Mouse (Mus musculus): ENCODE measurements around the gene Slc17a7. TPM values are rescaled to one million over a fixed set of nuclear protein-coding genes. Genes with fewer than 3 reads are reported as not detected.

Gene Slc17a7
- polyA plus RNA-seq, 1 experiment: 0.09 TPM

- TF ChIP-seq GATA1 (IDR thresholded peaks at IDR 0.05; ENCODE audit: low read length): no peak
Observed at GRCm38 (mm10) chr7:45196176-45196535, 32.4 kb downstream of the Slc17a7 start.

- TF ChIP-seq GATA1 (IDR thresholded peaks at IDR 0.05; ENCODE audit: low read length): no peak
Observed at GRCm38 (mm10) chr7:45196994-45197393, 33.2 kb downstream of the Slc17a7 start.

GRCm38 (mm10) chr7:45198435-45198834 lies 34.7 kb downstream of the Slc17a7 start:
- TF ChIP-seq GATA1 (IDR thresholded peaks at IDR 0.05; ENCODE audit: low read length): no peak

- TF ChIP-seq GATA1 (IDR thresholded peaks at IDR 0.05; ENCODE audit: low read length): no peak
Observed at GRCm38 (mm10) chr7:45198961-45199360, 35.2 kb downstream of the Slc17a7 start.

- TF ChIP-seq GATA1 (IDR thresholded peaks at IDR 0.05; ENCODE audit: low read length): no peak
Observed at GRCm38 (mm10) chr7:45202654-45203053, 38.9 kb downstream of the Slc17a7 start.

- TF ChIP-seq GATA1 (IDR thresholded peaks at IDR 0.05; ENCODE audit: low read length): no peak
Observed at GRCm38 (mm10) chr7:45204380-45205143, 40.8 kb downstream of the Slc17a7 start, which contains the start of gene Ccdc155. Gene Ccdc155 (minus strand): TSS chr7:45204892.

GRCm38 (mm10) chr7:45208260-45208659 lies 44.5 kb downstream of the Slc17a7 start:
- TF ChIP-seq GATA1 (IDR thresholded peaks at IDR 0.05; ENCODE audit: low read length): no peak

- TF ChIP-seq GATA1 (IDR thresholded peaks at IDR 0.05; ENCODE audit: low read length): no peak
Observed at GRCm38 (mm10) chr7:45211070-45211469, 47.3 kb downstream of the Slc17a7 start.

- TF ChIP-seq GATA1 (IDR thresholded peaks at IDR 0.05; ENCODE audit: low read length): no peak
Observed at GRCm38 (mm10) chr7:45211851-45212251, 48.1 kb downstream of the Slc17a7 start, which contains the start of gene Dkkl1. Gene Dkkl1 (minus strand): TSS chr7:45212147.

- no peak for TF ChIP-seq GATA1 (IDR thresholded peaks at IDR 0.05; ENCODE audit: low read length)
Observed at GRCm38 (mm10) chr7:45212356-45212755, 48.6 kb downstream of the Slc17a7 start.

- no peak for TF ChIP-seq GATA1 (IDR thresholded peaks at IDR 0.05; ENCODE audit: low read length)
Observed at GRCm38 (mm10) chr7:45213708-45214107, 50.0 kb downstream of the Slc17a7 start.

- TF ChIP-seq GATA1 (IDR thresholded peaks at IDR 0.05; ENCODE audit: low read length): no peak
Observed at GRCm38 (mm10) chr7:45215673-45216441, 52.1 kb downstream of the Slc17a7 start, which contains the start of gene Tead2. Gene Tead2 (plus strand): TSS chr7:45215753.

- no peak for TF ChIP-seq GATA1 (IDR thresholded peaks at IDR 0.05; ENCODE audit: low read length)
Observed at GRCm38 (mm10) chr7:45216442-45217183, 52.9 kb downstream of the Slc17a7 start.

- no peak for TF ChIP-seq GATA1 (IDR thresholded peaks at IDR 0.05; ENCODE audit: low read length)
Observed at GRCm38 (mm10) chr7:45221680-45222079, 57.9 kb downstream of the Slc17a7 start.

- no peak for TF ChIP-seq GATA1 (IDR thresholded peaks at IDR 0.05; ENCODE audit: low read length)
Observed at GRCm38 (mm10) chr7:45224826-45225225, 61.1 kb downstream of the Slc17a7 start.

Other genes starting within 250 kb of the Slc17a7 start
- gene Ap2a1, start 234.5 kb upstream of the Slc17a7 start, polyA plus RNA-seq (2012): 254 and 278 TPM in 2 replicates
- 0.16 TPM in 1 of 2 replicates, not detected in the other for gene Tsks, start 220.7 kb upstream of the Slc17a7 start, polyA plus RNA-seq (2012)
- 1.2 and 1.9 TPM in 2 replicates for gene Cpt1c, start 189.1 kb upstream of the Slc17a7 start, polyA plus RNA-seq (2012)
- gene Prmt1, start 177.4 kb upstream of the Slc17a7 start, polyA plus RNA-seq (2012): 142 and 234 TPM in 2 replicates
- 110 and 153 TPM in 2 replicates for gene Irf3, start 166.3 kb upstream of the Slc17a7 start, polyA plus RNA-seq (2012)
- 195 and 211 TPM in 2 replicates for gene Bcl2l12, start 165.2 kb upstream of the Slc17a7 start, polyA plus RNA-seq (2012)
- gene Scaf1, start 147.6 kb upstream of the Slc17a7 start, polyA plus RNA-seq (2012): 347 and 406 TPM in 2 replicates
- gene Rras, start 146.0 kb upstream of the Slc17a7 start, polyA plus RNA-seq (2012): 7.8 and 9.1 TPM in 2 replicates
- 123 and 149 TPM in 2 replicates for gene Prr12, start 111.1 kb upstream of the Slc17a7 start, polyA plus RNA-seq (2012)
- gene Nosip, start 101.5 kb upstream of the Slc17a7 start, polyA plus RNA-seq (2012): 160 and 205 TPM in 2 replicates
- 28.0 and 34.7 TPM in 2 replicates for gene Prrg2, start 101.3 kb upstream of the Slc17a7 start, polyA plus RNA-seq (2012)
- gene Rcn3, start 71.7 kb upstream of the Slc17a7 start, polyA plus RNA-seq (2012): 1.2 and 1.8 TPM in 2 replicates
- 0.04 TPM in 1 of 2 replicates, not detected in the other for gene Fcgrt, start 60.1 kb upstream of the Slc17a7 start, polyA plus RNA-seq (2012)
- gene Rps11, start 39.5 kb upstream of the Slc17a7 start, polyA plus RNA-seq (2012): 236 and 428 TPM in 2 replicates
- 9,046 and 9,149 TPM in 2 replicates for gene Rpl13a, start 35.2 kb upstream of the Slc17a7 start, polyA plus RNA-seq (2012)
- 1.5 and 3.9 TPM in 2 replicates for gene Gm45713, start 27.7 kb upstream of the Slc17a7 start, polyA plus RNA-seq (2012)
- gene Flt3l, start 27.5 kb upstream of the Slc17a7 start, polyA plus RNA-seq (2012): 47.6 and 56.0 TPM in 2 replicates
- gene Pih1d1, start 9.6 kb upstream of the Slc17a7 start, polyA plus RNA-seq (2012): 93.6 and 96.2 TPM in 2 replicates
- gene Aldh16a1, start 9.4 kb upstream of the Slc17a7 start, polyA plus RNA-seq (2012): 150 and 154 TPM in 2 replicates
- not detected in 2 replicates for gene Gfy, start 15.6 kb downstream of the Slc17a7 start, polyA plus RNA-seq (2012)
- gene Pth2, start 17.0 kb downstream of the Slc17a7 start, polyA plus RNA-seq (2012): not detected in 2 replicates
- gene Ccdc155, start 40.9 kb downstream of the Slc17a7 start, polyA plus RNA-seq (2012): not detected in 2 replicates
- gene Dkkl1, start 48.2 kb downstream of the Slc17a7 start, polyA plus RNA-seq (2012): 0.13 TPM in 1 of 2 replicates, not detected in the other
- not detected in 2 replicates for gene Tead2, start 51.8 kb downstream of the Slc17a7 start, polyA plus RNA-seq (2012)
- gene Cd37, start 75.2 kb downstream of the Slc17a7 start, polyA plus RNA-seq (2012): 96.2 and 133 TPM in 2 replicates
- not detected in 2 replicates for gene Slc6a16, start 77.1 kb downstream of the Slc17a7 start, polyA plus RNA-seq (2012)
- gene Slc6a21, start 113.6 kb downstream of the Slc17a7 start, polyA plus RNA-seq (2012): not detected in 2 replicates
- gene Trpm4, start 169.8 kb downstream of the Slc17a7 start, polyA plus RNA-seq (2012): 0.13 and 0.19 TPM in 2 replicates
- not detected in 2 replicates for gene Hrc, start 171.3 kb downstream of the Slc17a7 start, polyA plus RNA-seq (2012)
- 5.9 and 6.4 TPM in 2 replicates for gene Ppfia3, start 203.1 kb downstream of the Slc17a7 start, polyA plus RNA-seq (2012)
- 3.0 and 3.6 TPM in 2 replicates for gene Lin7b, start 206.6 kb downstream of the Slc17a7 start, polyA plus RNA-seq (2012)
- 1,207 and 1,386 TPM in 2 replicates for gene Snrnp70, start 231.8 kb downstream of the Slc17a7 start, polyA plus RNA-seq (2012)
- not detected in 2 replicates for gene Kcna7, start 241.7 kb downstream of the Slc17a7 start, polyA plus RNA-seq (2012)
- gene Ntf5, start 249.7 kb downstream of the Slc17a7 start, polyA plus RNA-seq (2012): 0.03 and 0.04 TPM in 2 replicates

Measured in G1E-ER4 (cell line).